Mouse (Mus musculus) heart, postnatal 0 days (tissue): Measurements from ENCODE around the gene Dera.

Experiments
- CTCF ChIP-seq: IDR thresholded peaks from 2 replicates; pipeline ENCODE4 v1.5.1; 2016; ENCODE audit warnings: antibody characterized with exemption, control low read depth, low read depth
- EP300 ChIP-seq: IDR thresholded peaks from 2 replicates; pipeline ENCODE4 v1.6.1; 2016; ENCODE audit warnings: antibody characterized with exemption, low read depth

DNA sequence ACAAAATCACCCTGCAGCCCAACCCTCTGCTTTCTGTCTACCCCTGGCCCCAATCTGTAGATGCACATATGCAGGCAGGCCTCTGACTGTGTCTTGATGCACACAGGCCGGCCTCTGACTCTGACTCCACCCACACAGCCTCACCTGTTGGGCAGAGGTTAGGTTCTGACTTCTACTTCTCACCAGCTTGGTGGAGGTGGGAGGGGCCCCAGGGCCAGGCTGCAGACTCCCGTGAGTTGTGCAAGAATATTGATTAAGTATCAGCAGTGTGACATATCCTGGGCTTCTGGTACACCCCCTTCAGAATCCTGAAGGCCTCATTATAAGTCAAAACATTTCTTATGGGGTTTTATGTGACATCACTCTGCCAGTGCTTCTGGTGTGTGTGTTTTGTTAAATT, 35.3 kb downstream of the Dera start:
- TF ChIP-seq EP300 (no peak), CTCF (no peak)
